Mouse (Mus musculus) retina, postnatal 1 day (tissue): ENCODE measurements at regions not wholly inside any gene's neighbourhood (a gene's known extent, or its start where the extent isn't known, plus 50 kb on each side); places are given as distances from the start of the nearest gene placed in this dataset.
A peak's percentile ranks its signal among the peaks of the same experiment; 100 is the strongest.
"Not testable (repeated sequence)": the region's sequence is repeated elsewhere in the genome, so short reads cannot be mapped to it uniquely, and the experiment has no call there.

Source experiments
- DNase-seq: peaks from one replicate; pipeline ENCODE4 v3.0.0-alpha.2; 2012

GRCm38 (mm10) chr15:19242962-19243361, 424.2 kb downstream of the Cdh10 start:
- DNase-seq, result not testable (repeated sequence)

- DNase-seq, result no peak
These were observed 428.7 kb downstream of the Cdh10 start for GRCm38 (mm10) chr15:19247489-19247888.

- DNase-seq, result peak; percentile 35
These were observed 457.4 kb downstream of the Cdh10 start for GRCm38 (mm10) chr15:19275968-19276826.

- DNase-seq, result no peak
These were observed 497.6 kb downstream of the Cdh10 start for GRCm38 (mm10) chr15:19316380-19316779.

- no peak for DNase-seq
These were observed 537.6 kb downstream of the Cdh10 start for GRCm38 (mm10) chr15:19356322-19356721.

GRCm38 (mm10) chr15:19360650-19361049, 541.9 kb downstream of the Cdh10 start:
- peak; percentile 21 for DNase-seq

- no peak for DNase-seq
These were observed 571.2 kb downstream of the Cdh10 start for GRCm38 (mm10) chr15:19389951-19390350.

- DNase-seq, result no peak
These were observed 572.7 kb downstream of the Cdh10 start for GRCm38 (mm10) chr15:19391250-19391982.

GRCm38 (mm10) chr15:19395681-19396080, 576.9 kb downstream of the Cdh10 start:
- DNase-seq, result no peak
